Mouse (Mus musculus) cerebellum, adult 18-20 months (tissue): ENCODE results near the gene Chdh.

Experiments
- DNase-seq, 2 experiments: peaks; one replicate each; pipeline ENCODE4 v3.0.0; 2021

Gene Chdh

DNA sequence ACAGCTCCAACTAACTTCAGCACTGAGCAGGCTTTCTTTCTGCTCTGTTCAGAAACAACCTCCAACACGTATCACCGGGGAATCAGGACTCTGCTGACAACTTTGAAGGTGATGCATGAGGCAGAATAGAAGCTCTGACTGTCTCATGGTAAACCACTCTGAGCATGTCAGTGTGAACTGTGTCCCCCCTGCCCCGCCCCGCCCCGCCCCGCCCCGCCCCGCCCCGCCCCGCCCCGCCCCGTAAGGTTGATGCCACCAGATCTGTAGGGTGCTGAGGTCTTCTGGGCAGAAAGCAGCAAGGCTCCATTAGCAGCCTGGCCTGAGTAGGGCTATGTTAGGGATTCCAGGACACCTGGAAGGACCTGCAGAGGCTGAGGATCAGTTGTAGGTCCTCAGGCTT, 57.9 kb downstream of the Chdh start:
- no peak for DNase-seq

- DNase-seq, result no peak
Observed at GRCm38 (mm10) chr14:30068566-30068965, 59.7 kb downstream of the Chdh start.

GRCm38 (mm10) chr14:30075268-30075887, 66.6 kb downstream of the Chdh start:
- peak; percentile 66 to 73 for DNase-seq

GRCm38 (mm10) chr14:30078115-30078808, 69.4 kb downstream of the Chdh start:
- DNase-seq, result no peak

DNA sequence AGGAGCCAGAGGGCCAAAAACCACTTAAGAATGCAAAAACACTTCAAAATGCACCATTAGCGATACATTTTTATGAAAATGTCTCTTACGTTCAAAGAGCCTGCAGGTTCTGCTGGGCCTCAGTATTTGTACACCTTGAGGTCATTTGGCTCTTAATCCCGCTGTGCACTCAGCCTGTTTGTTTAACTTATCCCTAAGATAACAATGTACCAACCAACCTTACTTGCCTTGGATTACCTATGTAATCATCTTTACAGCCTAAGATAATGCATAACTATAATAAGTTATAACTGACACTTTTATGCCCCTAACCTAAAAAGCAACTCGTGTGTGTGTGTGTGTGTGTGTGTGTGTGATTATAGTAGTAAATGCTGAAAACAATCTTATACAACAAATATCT, 70.9 kb downstream of the Chdh start:
- DNase-seq, result no peak
